Mouse (Mus musculus): ENCODE data around the gene Nrarp.

The Nrarp gene

DNA sequence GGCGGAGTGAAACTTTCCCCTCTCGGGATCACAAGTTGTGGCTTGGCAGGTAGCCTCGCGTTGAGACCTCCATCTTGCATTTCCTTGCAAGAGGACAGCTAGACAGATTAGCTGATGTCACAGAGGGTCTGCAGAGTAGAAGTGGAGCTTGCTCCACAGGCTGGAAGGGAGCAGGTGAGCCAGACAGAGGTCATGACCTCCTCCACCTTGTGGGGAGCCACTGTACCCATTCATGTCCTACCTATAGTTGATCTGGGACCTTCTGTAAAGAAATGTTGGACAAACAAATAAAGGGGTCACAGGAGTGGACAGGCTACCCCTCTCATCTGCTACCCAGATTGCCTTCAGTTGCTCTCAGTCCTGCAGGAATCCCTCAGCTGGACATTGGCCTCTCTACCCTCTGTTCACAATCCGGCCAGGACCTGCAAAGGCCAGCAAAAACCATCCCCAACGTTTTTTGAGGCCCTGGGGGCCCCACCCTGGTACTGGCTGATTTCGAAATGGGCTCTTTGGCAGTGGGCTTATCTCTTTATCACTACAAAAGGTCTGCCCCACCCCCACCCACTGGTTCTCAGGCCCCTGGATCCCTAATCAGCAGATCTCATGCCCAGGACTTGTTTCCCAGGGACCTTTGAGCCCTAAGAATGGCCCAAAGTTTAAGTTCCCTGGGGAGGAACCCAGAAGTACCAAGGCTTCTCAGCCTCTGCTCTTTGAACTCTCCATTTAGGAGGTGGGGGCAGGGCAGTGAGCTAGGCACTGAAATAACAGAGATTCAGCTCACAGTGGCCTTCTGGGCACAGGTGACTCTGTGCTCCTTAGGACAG, 5.5 kb upstream of the Nrarp start:
- no peak for DNase-seq

- DNase-seq: no peak
These were observed 4.9 kb upstream of the Nrarp start for GRCm38 (mm10) chr2:25175690-25176078.

- no peak for DNase-seq
These were observed 4.0 kb upstream of the Nrarp start for GRCm38 (mm10) chr2:25176573-25176972.

DNA sequence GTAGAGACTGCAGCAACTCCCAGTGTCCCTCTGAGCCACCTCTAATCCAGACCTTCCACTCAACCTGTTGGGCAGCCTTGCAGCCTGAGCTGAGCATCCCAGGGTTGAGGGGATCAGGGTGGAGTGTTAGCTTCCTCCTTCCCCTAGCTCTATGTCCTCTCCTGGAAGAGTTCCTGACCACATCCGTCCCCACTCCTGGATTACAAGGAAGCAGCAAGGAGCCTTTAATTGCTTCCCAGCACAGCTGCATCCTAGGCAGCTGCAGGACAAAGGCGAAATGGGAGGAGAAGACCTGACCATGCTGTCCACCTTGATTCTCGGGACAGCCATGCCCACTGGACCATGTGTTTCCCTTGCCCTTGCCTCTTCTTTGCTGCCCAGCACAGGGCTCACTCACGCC, 3.5 kb upstream of the Nrarp start:
- no peak for DNase-seq

DNA sequence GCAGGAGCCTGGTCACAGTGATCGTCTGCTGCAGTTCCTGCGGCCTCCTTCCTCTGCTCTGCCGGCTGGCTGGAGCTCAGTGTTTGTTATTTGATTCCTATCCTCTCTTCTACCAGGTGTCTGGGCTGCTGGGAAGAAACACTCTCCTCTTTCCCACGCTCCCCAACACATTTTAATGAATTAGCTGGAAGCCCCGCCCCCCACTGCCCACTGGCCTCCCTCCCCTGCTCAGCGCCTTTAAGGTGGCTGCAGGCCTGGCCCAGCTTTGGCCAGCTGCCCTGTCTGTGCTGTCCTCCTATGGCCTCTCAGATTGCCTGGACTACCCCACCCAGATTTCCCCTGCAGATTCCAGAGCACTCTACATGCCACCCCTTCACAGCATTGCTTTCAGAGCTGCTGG, 2.9 kb upstream of the Nrarp start:
- DNase-seq: no peak

- no peak for DNase-seq
These were observed 2.1 kb upstream of the Nrarp start for GRCm38 (mm10) chr2:25178285-25178972.

- DNase-seq: no peak
These were observed 866 bp upstream of the Nrarp start for GRCm38 (mm10) chr2:25179566-25180217.

DNA sequence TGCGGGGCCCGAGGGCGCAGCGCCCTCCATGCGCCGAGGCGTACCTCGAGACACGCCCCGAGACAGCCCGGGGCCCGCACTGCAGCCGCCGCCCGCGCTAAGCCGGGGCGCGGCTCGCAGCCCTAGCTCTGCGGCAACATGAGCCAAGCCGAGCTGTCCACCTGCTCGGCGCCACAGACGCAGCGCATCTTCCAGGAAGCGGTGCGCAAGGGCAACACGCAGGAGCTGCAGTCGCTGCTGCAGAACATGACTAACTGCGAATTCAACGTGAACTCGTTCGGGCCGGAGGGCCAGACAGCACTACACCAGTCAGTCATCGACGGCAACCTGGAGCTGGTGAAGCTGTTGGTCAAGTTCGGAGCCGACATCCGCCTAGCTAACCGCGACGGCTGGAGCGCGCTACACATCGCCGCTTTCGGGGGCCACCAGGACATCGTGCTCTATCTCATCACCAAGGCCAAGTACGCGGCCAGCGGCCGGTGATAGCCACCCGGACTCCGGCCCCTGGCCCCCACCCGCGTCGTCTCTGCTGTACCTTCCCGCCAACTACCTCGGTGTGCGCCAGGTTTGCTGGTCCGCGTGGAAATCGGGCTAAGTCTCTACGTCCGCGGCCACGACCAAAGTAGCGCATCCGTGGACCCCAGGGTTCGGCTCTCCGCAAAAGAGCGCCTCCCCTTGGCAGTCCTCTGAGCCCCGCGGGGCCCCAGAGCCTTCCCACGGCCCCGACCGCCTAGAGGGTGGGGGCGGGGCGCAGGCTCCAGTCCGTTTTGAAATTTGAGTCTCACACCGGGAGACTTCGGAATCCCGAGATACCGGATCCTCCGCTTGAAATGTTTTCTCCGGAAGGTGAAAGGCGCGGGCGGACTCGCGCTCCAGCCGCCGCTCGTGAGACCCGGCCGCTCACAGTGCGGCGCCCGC, 674 bp downstream of the Nrarp start:
- DNase-seq: peak; percentile 36

DNA sequence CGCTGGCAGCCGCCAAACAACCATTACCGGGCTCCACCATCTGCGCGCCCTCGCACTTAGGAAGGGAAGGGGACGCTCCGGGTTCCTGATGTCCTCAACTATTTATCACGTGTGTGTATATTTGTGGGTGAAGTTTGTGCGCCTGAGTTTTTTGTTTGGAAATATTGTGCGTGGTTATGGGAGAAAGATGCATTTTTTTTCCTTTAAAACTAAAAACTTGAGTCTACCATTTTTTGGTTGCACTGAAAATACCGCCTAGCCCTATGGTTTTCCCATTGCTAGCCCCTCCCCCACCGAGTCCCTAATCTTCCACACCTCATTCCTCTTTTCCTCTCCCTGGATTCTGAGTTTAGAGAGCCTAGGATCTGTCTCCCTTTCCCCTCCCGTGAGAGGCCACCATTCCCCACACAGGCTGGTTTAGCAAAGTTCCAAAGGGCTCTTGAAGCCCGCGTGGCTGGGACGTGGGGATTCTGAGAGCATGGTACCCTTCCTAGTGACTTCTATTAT, 1.4 kb downstream of the Nrarp start:
- no peak for DNase-seq

- no peak for DNase-seq
These were observed 2.1 kb downstream of the Nrarp start for GRCm38 (mm10) chr2:25182664-25183063.

DNA sequence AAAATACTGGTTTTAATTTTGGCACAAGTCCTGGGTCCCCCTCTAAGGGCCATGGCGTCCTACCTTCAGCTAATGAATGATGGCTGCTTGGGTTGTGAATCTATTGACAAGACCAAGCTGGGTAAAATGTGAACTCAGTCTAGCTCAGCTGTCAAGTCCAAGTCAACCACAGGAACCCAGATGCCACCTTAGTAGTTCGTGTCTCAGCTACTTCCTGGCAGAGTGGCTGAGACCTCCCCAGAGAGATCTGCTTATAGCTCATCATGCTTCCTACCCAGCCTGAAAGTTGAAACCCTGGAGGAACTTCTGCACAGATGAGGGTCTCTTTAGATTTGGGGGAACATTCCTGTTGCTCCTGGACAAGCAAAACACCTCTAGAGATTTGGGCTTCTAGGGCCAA, 2.8 kb downstream of the Nrarp start:
- DNase-seq: no peak

DNA sequence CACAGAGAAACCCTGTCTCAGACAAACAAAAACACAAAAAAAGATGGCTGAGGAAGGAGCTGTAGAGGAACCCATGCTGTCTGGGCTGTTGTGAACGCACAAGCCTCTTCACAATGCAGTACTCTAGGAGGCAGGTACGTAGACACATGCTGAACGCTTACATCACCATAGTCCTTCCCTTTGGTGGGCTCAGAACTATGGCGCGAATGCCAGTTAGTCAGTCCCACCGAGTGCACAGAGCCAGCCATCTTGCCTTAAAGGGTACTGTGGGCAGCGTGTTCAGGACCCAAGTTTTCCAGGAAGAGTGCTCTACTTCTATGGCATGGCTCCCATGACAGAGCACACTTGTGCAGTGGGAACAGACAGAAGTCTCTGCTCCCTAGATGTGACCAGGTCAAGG, 3.9 kb downstream of the Nrarp start:
- DNase-seq: no peak

GRCm38 (mm10) chr2:25185625-25186574, 5.3 kb downstream of the Nrarp start:
- DNase-seq: no peak

DNA sequence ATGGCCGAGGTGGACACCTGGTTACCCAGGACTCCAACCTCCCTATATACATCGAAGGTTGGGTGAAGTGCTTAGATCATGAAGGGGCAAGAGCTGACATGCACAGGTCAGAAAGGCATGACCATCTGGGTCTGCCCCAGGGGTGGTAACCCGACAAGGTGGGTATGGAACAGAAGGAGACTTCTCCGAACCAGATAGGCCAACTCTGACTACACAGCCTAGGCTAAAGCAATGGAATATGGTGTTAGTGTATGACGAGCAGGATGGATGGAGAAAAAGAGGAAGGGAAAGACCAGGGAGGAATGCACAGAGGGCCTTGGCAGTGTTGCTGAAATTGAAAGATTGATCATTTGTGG, 6.0 kb downstream of the Nrarp start:
- no peak for DNase-seq

DNA sequence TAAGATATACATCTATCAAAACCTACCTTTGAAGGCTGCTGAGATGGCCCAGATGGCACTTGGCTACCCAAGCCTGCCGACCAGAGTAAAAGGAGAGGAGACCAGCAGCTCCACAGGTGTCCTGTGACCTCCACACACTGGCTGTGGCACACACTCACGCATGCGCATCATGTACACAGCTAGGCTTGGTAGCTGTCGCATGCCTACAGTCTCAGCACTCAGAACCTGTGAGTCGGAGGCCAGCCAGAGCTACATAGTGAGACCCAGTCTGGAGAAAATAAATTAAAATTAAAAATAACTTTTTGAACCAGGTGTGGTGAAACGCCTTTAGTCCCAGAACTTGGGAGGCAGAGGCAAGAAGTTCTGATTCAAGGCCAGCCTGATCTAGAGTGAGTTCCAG, 7.3 kb downstream of the Nrarp start:
- no peak for DNase-seq

DNA sequence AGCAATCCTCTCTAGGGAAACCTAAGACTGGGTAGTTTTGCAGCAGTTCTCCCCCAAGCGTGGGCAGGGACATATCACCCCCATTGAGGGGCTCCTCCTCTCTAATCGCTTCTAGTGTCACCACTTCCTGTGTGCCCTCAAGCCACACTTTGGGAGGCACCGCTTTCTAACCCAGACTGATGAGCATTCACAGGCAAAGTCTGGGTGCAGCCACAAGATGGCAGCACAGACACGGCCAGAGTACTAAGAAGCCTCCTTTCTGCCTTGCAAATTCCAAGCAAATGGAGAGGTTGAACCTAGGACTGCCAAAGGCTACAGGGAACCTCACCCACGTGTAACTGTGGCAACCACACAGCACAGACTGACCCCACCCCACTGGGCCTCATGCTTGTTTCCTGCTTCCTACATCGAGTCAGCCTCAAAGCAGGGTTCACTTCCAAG, 12.8 kb downstream of the Nrarp start:
- DNase-seq: peak; percentile 84

DNA sequence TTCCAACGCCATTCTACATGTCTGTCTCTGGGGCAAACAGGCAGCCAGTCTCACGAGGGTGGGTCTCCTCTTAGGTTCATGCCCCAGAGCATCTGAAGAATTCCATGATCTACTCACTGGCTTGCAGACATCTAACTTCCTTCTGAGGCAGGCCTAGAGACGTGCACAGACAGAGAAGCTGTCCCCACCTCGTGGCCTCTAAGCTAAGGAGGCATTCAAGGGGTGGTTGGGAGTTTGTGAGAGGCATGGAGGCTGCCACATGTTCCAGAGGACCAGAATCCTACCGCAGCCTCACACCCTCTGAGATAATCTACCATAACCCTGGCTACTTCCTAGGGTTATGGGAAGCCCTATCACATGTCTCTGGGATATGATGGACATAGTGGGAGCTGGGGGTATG, 13.4 kb downstream of the Nrarp start:
- no peak for DNase-seq

DNA sequence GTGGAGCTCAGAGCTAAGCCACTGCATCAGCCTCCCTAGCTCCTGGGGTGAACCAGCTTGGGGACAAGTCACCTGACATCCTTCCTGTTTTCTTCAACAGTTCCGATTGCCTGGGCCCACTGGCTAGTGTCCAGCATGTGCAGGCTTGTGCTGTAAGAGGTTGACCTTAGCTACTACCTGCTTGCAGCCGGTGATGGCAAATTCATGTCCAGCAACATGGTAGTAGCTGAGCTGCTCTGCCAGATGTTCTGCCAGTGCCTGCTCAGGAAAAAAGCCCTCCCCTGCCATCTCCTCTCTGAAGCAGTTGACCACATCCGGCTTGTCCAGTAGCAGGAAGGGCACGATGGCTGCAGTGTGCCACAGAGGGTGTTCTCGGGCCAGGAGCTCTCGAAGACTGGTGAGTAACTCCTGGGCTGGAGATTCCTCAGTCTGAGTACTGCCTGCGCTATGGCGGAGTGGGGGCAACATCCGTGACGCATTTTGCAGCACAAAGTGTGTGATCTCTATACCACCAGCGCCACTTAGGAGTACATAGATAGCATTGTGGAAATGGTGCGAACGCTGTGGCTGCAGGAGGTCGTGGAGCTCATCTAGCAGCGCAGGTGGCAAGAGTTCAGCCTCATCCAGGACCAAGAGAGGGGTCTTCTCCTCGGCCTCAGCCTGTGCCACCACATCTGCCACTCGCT, 14.1 kb downstream of the Nrarp start:
- DNase-seq: no peak

- DNase-seq: no peak
These were observed 14.9 kb downstream of the Nrarp start for GRCm38 (mm10) chr2:25195211-25196156.

Data from cerebellum, adult 8-10 months (tissue).